Mouse (Mus musculus) forebrain, embryonic 13.5 days (tissue): ENCODE data around the gene Cep55. TPM values are rescaled to one million over a fixed set of nuclear protein-coding genes. Genes with fewer than 3 reads are reported as not detected.

Experiments used
- ATAC-seq: fragments of 200-750 bp; cut with Nextera tagmentation; 2 replicates; pipeline ENCODE4 v1.8.0; 2017
- H3K27ac ChIP-seq: fragments of 300-500 bp; sonication (generic); 2 replicates; pipeline ENCODE4 v1.5.1; 2015; ENCODE audit warnings: inconsistent platforms, mild to moderate bottlenecking, moderate library complexity
- H3K27me3 ChIP-seq: fragments of 300-500 bp; sonication (generic); 2 replicates; pipeline ENCODE4 v1.6.1; 2015; ENCODE audit warnings: mild to moderate bottlenecking, inconsistent platforms
- H3K36me3 ChIP-seq: fragments of 300-500 bp; sonication (generic); 2 replicates; pipeline ENCODE4 v1.6.1; 2015; ENCODE audit warnings: mild to moderate bottlenecking, inconsistent platforms; ENCODE audit not compliant: poor library complexity, severe bottlenecking
- H3K4me1 ChIP-seq: fragments of 300-500 bp; sonication (generic); 2 replicates; pipeline ENCODE4 v1.6.1; 2015; ENCODE audit warnings: inconsistent platforms
- H3K4me2 ChIP-seq: fragments of 300-500 bp; sonication (generic); 2 replicates; pipeline ENCODE4 v1.6.1; 2015; ENCODE audit warnings: inconsistent platforms, mild to moderate bottlenecking, moderate library complexity
- H3K4me3 ChIP-seq: fragments of 300-500 bp; sonication (generic); 2 replicates; pipeline ENCODE4 v1.5.1; 2015; ENCODE audit warnings: mild to moderate bottlenecking, inconsistent platforms
- H3K9ac ChIP-seq: fragments of 300-500 bp; sonication (generic); 2 replicates; pipeline ENCODE4 v1.6.1; 2015; ENCODE audit warnings: mild to moderate bottlenecking, inconsistent platforms
- H3K9me3 ChIP-seq: fragments of 300-500 bp; sonication (generic); replicated peaks from 2 replicates; pipeline ENCODE4 v1.6.1; 2016; ENCODE audit warnings: inconsistent platforms
- WGBS: fragments of 180-500 bp; shearing (Covaris S2); methylation state at CpG from one replicate; pipeline ENCODE4 v1.1.7; 2015; 5-methylcytosine and 5-hydroxymethylcytosine counted together
- polyA plus RNA-seq: library from polyadenylated mRNA; unstranded; fragments of >200 nt; fragmentation: Nextera tagmentation; extraction: Ambion mirVana; gene quantifications from 2 replicates; pipeline ENCODE4 v1.2.1, GENCODE M21; 2015

The Cep55 gene
- 34.0 and 37.9 TPM in 2 replicates for polyA plus RNA-seq

DNA sequence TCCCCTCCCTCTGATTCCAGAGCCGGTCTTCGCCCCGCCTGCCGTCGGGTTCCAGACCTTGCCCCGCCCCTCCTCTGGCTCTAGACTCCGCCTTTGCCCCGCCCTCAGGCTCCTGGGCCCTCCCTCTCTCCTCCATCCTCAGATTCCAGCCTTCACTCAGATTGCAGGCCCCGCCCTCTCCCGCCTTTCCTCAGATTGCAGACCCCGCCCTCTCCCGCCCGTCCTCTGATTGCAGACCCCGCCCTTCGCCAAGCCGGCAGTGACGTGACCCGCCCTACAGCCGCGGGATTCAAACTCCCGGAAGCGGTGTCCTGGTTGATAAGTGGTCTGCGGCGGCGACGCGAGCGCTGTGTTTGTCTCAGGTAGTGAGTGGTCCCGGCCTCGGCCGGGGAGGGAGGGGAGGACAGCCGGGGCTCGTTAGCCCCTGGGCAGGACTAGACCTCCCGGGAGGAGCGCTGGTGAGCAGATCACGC, at the start of gene Cep55:
Gene Cep55, plus strand, starts transcription at position 292 of the 473 bp plus-strand sequence.
- Histone ChIP-seq H3K9me3 (no peaks in the 10 kb centered on the region), H3K36me3 (peaks cover 16% of the 10 kb centered on the region), H3K9ac (peak within 1 kb of the TSS; percentile 79), H3K27me3 (no peaks in the 10 kb centered on the region), H3K4me1 (peaks cover 27% of the 10 kb centered on the region), H3K4me2 (peak within 1 kb of the TSS; percentile 77), H3K27ac (peak within 1 kb of the TSS; percentile 35), H3K4me3 (peak within 1 kb of the TSS; percentile 73)
- WGBS, result 0% methylated on average over 36 of the region's 36 CpGs
- peak; percentile 94 for ATAC-seq

- peaks cover 7% of the 10 kb centered on the region; the same call in 1 of the 2 replicates for H3K4me1 ChIP-seq
- H3K4me2 ChIP-seq, result no peak overlapping the region
- no peak overlapping the region for H3K27ac ChIP-seq
- H3K36me3 ChIP-seq, result no peaks in the 10 kb centered on the region
- no peak for ATAC-seq
- H3K4me3 ChIP-seq, result no peak overlapping the region
- H3K9ac ChIP-seq, result no peak overlapping the region
- 82% methylated on average over 1 of the region's 1 CpGs for WGBS
- no peaks in the 10 kb centered on the region for H3K27me3 ChIP-seq
- H3K9me3 ChIP-seq, result no peaks in the 10 kb centered on the region
Measured at GRCm38 (mm10) chr19:38011379-38011778, 43.4 kb upstream of the Cep55 start.

DNA sequence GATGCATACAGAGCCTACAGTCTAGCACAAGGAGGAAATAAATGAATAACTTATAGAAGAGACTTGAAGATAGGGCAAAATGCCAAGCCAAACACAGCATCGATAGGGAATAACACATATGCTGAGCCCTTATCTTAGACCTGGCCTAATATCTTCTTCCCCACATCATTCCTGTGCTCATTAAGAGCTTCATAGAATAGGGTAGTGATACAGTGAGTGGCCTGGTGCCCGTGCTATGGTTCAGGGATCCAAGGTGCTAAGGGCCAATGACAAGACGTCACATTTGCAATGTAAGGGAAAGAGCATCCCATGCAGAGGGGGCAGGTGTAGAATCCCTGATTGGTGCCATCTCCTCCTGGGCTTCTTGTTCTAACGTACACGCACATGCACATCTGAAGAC, 40.4 kb upstream of the Cep55 start:
- 96% methylated on average over 5 of the region's 5 CpGs for WGBS

DNA sequence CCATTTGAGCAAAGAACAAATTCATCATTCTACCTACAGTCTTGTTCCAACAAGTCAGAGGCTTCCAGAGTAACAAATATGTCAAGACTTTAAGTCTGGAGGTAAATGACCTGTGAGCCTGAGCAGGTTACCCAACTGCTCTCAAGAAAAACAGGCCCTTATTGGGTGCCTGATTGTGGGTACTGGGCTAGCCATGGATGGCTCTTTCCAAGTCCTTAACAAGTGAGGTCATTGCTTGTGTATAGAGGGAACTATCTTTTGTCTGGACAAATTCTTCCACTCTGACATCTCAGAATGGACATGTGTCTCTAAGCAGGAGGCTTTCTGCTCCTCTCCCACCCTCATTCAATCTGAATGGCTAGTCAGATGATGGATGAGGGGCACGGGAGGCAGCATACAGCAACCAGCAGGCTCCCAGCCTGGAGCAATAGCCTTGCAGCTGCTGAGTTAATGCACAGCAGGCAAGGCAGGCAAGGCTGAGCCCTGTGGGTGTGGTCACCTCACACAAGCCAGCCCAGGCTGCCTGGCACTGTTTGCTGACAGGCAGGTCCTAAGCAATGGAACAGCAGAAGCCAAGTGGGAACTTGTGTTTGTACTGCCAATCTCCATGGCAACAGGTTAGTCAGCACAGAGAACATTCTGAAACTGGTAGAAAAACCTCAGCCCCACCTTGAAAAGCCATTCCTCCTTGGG, 39.5 kb upstream of the Cep55 start:
- Histone ChIP-seq H3K4me1 (peaks cover 7% of the 10 kb centered on the region; the same call in 1 of the 2 replicates), H3K9me3 (no peaks in the 10 kb centered on the region), H3K9ac (no peak overlapping the region), H3K4me3 (no peak overlapping the region), H3K36me3 (no peaks in the 10 kb centered on the region), H3K4me2 (no peak overlapping the region), H3K27ac (no peak overlapping the region), H3K27me3 (no peaks in the 10 kb centered on the region)
- ATAC-seq, result peak; percentile 83
- WGBS, result 0% methylated on average over 1 of the region's 1 CpGs

More for the DNA sequence above, 40.4 kb upstream of the Cep55 start:
- H3K27ac ChIP-seq, result no peak overlapping the region
- no peak for ATAC-seq
- no peaks in the 10 kb centered on the region for H3K27me3 ChIP-seq
- no peak overlapping the region for H3K4me2 ChIP-seq
- H3K9me3 ChIP-seq, result no peaks in the 10 kb centered on the region
- no peaks in the 10 kb centered on the region for H3K36me3 ChIP-seq
- no peak overlapping the region for H3K9ac ChIP-seq
- no peak overlapping the region for H3K4me3 ChIP-seq
- H3K4me1 ChIP-seq, result peaks cover 7% of the 10 kb centered on the region; the same call in 1 of the 2 replicates

GRCm38 (mm10) chr19:38015873-38016254, 38.9 kb upstream of the Cep55 start:
- Histone ChIP-seq H3K27ac (no peak overlapping the region), H3K4me3 (no peak overlapping the region), H3K4me1 (peaks cover 7% of the 10 kb centered on the region; the same call in 1 of the 2 replicates), H3K4me2 (no peak overlapping the region), H3K9ac (no peak overlapping the region), H3K9me3 (no peaks in the 10 kb centered on the region), H3K36me3 (no peaks in the 10 kb centered on the region), H3K27me3 (no peaks in the 10 kb centered on the region)
- WGBS, result 73% methylated on average over 1 of the region's 1 CpGs
- ATAC-seq, result 0 out of 2 replicates have a peak, but pooled peaks have one; percentile 8

DNA sequence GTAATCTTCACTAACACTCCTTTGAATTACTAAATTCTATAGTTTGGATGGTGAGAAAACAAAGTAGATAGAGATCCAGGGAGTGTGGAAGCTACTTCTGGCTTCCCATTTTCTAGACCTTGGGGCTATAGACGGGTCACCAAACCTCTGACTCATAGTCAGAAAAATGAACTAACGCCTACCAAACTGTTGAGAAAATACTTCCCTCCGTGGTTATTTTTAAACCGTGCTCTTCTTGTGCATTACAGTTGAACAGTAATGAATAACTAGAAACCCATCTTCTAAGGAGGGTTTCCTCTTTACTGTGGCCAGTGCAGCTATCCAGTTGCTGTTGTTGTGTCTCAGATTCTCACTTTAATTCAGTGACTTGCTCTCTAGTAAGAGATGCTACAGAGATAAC, 32.1 kb upstream of the Cep55 start:
- Histone ChIP-seq H3K27ac (no peak overlapping the region), H3K4me2 (no peak overlapping the region), H3K4me3 (no peak overlapping the region), H3K27me3 (no peaks in the 10 kb centered on the region), H3K36me3 (no peaks in the 10 kb centered on the region), H3K9me3 (no peaks in the 10 kb centered on the region), H3K9ac (no peak overlapping the region), H3K4me1 (no peaks in the 10 kb centered on the region)
- ATAC-seq, result no peak
- 83% methylated on average over 4 of the region's 4 CpGs for WGBS

GRCm38 (mm10) chr19:38023603-38024002, 31.2 kb upstream of the Cep55 start:
- Histone ChIP-seq H3K9me3 (no peaks in the 10 kb centered on the region), H3K4me1 (no peaks in the 10 kb centered on the region), H3K36me3 (no peaks in the 10 kb centered on the region), H3K4me3 (no peak overlapping the region), H3K27ac (no peak overlapping the region), H3K27me3 (no peaks in the 10 kb centered on the region), H3K9ac (no peak overlapping the region), H3K4me2 (no peak overlapping the region)
- no peak for ATAC-seq
- WGBS, result 39% methylated on average over 4 of the region's 4 CpGs

DNA sequence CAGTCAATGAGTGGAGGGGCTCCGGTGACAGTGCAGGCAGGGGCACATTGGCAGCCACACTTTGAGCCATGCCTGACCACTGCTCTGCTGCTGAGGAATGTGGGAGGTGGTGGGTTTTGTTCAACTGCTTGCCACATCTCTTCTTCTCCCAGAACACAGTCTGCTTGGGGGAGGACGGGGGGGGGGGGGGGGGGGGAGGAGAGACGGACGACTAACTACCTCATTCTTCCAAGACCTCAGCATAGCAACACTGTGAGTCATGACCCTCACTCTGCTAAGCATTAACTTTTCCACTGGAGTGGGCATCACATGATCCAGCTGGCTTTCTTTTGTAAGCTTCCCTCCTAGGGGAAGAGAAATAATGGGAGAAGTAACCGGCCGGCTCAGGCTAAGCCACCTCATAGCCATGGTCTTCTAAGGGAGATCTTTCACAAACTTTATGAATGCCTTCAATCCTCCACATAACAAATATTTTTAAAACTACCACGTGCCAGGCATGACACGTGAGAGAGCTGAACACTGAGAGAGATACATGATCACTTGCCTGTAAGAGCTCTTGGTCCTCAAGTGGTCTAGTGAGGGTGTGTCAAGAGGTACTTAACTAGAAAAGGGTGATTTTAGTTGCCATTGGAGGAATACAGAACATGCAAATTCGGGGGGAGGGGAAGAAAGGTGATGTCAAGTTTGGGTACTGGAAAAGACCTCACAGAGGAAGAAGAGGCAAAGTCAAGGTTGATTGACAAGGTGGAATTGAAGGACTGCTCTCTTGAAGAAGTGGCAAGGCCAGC, 29.4 kb upstream of the Cep55 start:
- 51% methylated on average over 6 of the region's 9 CpGs for WGBS
- H3K9ac ChIP-seq, result no peak overlapping the region
- H3K9me3 ChIP-seq, result no peaks in the 10 kb centered on the region
- no peak overlapping the region for H3K4me3 ChIP-seq
- no peak for ATAC-seq
- no peaks in the 10 kb centered on the region for H3K4me1 ChIP-seq
- H3K4me2 ChIP-seq, result no peak overlapping the region
- no peak overlapping the region for H3K27ac ChIP-seq
- H3K27me3 ChIP-seq, result no peaks in the 10 kb centered on the region
- H3K36me3 ChIP-seq, result no peaks in the 10 kb centered on the region

- no peak overlapping the region for H3K4me3 ChIP-seq
- H3K27me3 ChIP-seq, result no peaks in the 10 kb centered on the region
- H3K4me1 ChIP-seq, result no peaks in the 10 kb centered on the region
- no peak for ATAC-seq
- no peaks in the 10 kb centered on the region for H3K36me3 ChIP-seq
- no peaks in the 10 kb centered on the region for H3K9me3 ChIP-seq
- no peak overlapping the region for H3K9ac ChIP-seq
- H3K27ac ChIP-seq, result no peak overlapping the region
- H3K4me2 ChIP-seq, result no peak overlapping the region
- WGBS, result 72% methylated on average over 8 of the region's 8 CpGs
Measured at GRCm38 (mm10) chr19:38026211-38026624, 28.6 kb upstream of the Cep55 start.

DNA sequence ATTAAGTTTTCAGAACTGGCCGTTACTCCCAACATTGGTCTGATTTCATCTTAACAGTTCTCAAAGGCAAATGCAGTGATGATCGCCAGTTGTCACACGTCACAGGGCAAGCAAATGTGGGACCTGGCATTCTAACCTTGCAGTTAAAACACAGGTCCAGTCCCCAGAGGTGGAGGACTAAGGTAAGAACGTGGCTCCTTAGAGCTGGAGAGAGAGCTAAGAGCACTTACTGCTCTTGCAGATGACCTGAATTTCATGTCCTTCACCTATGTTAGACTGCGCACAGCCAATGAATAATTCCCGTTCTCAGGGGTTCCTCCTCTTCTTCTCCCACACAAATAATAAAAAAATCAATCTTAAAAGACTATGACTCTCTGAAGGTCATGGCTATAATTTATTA, 27.4 kb upstream of the Cep55 start:
- 89% methylated on average over 6 of the region's 6 CpGs for WGBS
- no peak overlapping the region for H3K4me2 ChIP-seq
- no peak overlapping the region for H3K9ac ChIP-seq
- H3K36me3 ChIP-seq, result no peaks in the 10 kb centered on the region
- H3K9me3 ChIP-seq, result no peaks in the 10 kb centered on the region
- no peak for ATAC-seq
- no peaks in the 10 kb centered on the region for H3K4me1 ChIP-seq
- H3K27ac ChIP-seq, result no peak overlapping the region
- H3K27me3 ChIP-seq, result no peaks in the 10 kb centered on the region
- H3K4me3 ChIP-seq, result no peak overlapping the region

- H3K36me3 ChIP-seq, result no peaks in the 10 kb centered on the region
- no peaks in the 10 kb centered on the region for H3K27me3 ChIP-seq
- H3K4me2 ChIP-seq, result no peak overlapping the region
- H3K9ac ChIP-seq, result no peak overlapping the region
- H3K9me3 ChIP-seq, result no peaks in the 10 kb centered on the region
- no peak overlapping the region for H3K4me3 ChIP-seq
- H3K27ac ChIP-seq, result no peak overlapping the region
- ATAC-seq, result no peak
- 71% methylated on average over 10 of the region's 10 CpGs for WGBS
- H3K4me1 ChIP-seq, result no peaks in the 10 kb centered on the region
Measured at GRCm38 (mm10) chr19:38027881-38028521, 26.8 kb upstream of the Cep55 start.

DNA sequence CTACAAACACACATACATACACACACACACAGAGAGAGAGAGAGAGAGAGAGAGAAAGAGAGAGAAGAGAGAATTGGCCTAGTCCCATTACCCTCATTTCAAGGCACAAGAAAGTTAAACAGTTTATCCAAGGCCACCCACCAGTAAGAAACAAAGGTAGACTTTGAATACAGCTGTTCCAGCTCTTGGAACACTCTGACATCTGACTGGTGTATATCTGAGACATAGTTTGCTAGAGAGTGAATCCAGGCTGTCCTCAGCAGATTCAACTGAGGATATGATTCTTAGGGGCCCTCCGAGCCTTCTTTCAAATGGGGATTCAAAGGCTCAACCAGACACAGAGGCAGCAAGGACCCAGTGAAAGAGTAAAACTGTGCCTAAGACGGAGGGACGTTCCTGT, 25.5 kb upstream of the Cep55 start:
- H3K36me3 ChIP-seq, result no peaks in the 10 kb centered on the region
- no peak overlapping the region for H3K4me2 ChIP-seq
- H3K27ac ChIP-seq, result no peak overlapping the region
- no peak overlapping the region for H3K9ac ChIP-seq
- H3K4me1 ChIP-seq, result no peaks in the 10 kb centered on the region
- no peaks in the 10 kb centered on the region for H3K27me3 ChIP-seq
- H3K4me3 ChIP-seq, result no peak overlapping the region
- H3K9me3 ChIP-seq, result no peaks in the 10 kb centered on the region
- WGBS, result 85% methylated on average over 3 of the region's 3 CpGs
- no peak for ATAC-seq
